In genomic region chr1:89588154-89588553, GRCm38 (mm10) we compare ENCODE assay signal across 33 mouse cellular contexts.
DNase-seq lines count a peak whose midpoint lies in the region; ATAC-seq and TF ChIP-seq lines count a peak whose summit lies in the region.
"Had no signal": no experiment of that assay in that cellular context is flagged by ENCODE, and none has a peak within 500 bp of the region (broad histone marks: within the 10 kb centered on the region; RNA-seq: fewer than 3 reads in every experiment).

No protein-coding gene starts in this region.

- intact Hi-C loops in left cerebral cortex, adult 2 months (cut with DNase I), result no loop called here
- intact Hi-C loops in left cerebral cortex, postnatal 4 days (cut with DNase I), result no loop called here

- H3K27me3 ChIP-seq in kidney, embryonic 14.5 days (ENCODE audit: control insufficient read depth, insufficient read depth, low read length), result no peaks in the 10 kb centered on the region
- H3K27me3 ChIP-seq: embryonic facial prominence, embryonic 13.5 days; forebrain, embryonic 15.5 days; heart, embryonic 12.5 days; hindbrain, embryonic 15.5 days; intestine, embryonic 15.5 days; midbrain, embryonic 12.5 days; neural tube, embryonic 13.5 days had no signal

- no peak for TF ChIP-seq POLR2A in cortical plate, adult 2 months (IDR thresholded peaks at IDR 0.05; ENCODE audit: extremely low read depth, insufficient read depth, low read length)

- H3K9ac ChIP-seq in kidney, embryonic 14.5 days (ENCODE audit: low read depth, low read length), result no peak overlapping the region
- H3K9ac ChIP-seq: embryonic facial prominence, embryonic 13.5 days; forebrain, embryonic 15.5 days; heart, embryonic 12.5 days; hindbrain, embryonic 15.5 days; intestine, embryonic 15.5 days; liver, embryonic 12.5 days; midbrain, embryonic 12.5 days; neural tube, embryonic 13.5 days had no signal

- ATAC-seq in kidney, embryonic 14.5 days (ENCODE audit: low FRiP score, low TSS enrichment), result no peak
- ATAC-seq: forebrain, embryonic 15.5 days; intestine, embryonic 15.5 days; liver, embryonic 12.5 days; lung, postnatal 0 days had no signal

- peak overlapping the region; percentile 79 for H3K27ac ChIP-seq in left cerebral cortex, adult 2 months
- 0 out of 2 replicates have a peak overlapping the region, but pooled peaks have one; percentile 42 for H3K27ac ChIP-seq in cortical plate, adult 2 months (ENCODE audit: insufficient read depth, low read length)
- no peak overlapping the region for H3K27ac ChIP-seq in kidney, embryonic 14.5 days (ENCODE audit: low read depth, low read length)
- H3K27ac ChIP-seq: embryonic facial prominence, embryonic 13.5 days; forebrain, embryonic 10.5 days; forebrain, embryonic 15.5 days; gastrocnemius, adult 2 months; heart, adult 2 months; hindbrain, embryonic 15.5 days; intestine, embryonic 15.5 days; kidney, postnatal 0 days; liver, embryonic 12.5 days; midbrain, embryonic 12.5 days; neural tube, embryonic 13.5 days had no signal

- no peak overlapping the region for H3K4me2 ChIP-seq in kidney, embryonic 14.5 days (replicated peaks; ENCODE audit: low read depth, low read length)
- H3K4me2 ChIP-seq: embryonic facial prominence, embryonic 13.5 days; forebrain, embryonic 15.5 days; hindbrain, embryonic 15.5 days; intestine, embryonic 15.5 days; liver, embryonic 12.5 days; midbrain, embryonic 12.5 days; neural tube, embryonic 13.5 days had no signal

- DNase-seq in frontal cortex, postnatal 36 days (ENCODE audit: low spot score in 2 of 2), result peak; percentile 54 to 65
- DNase-seq in frontal cortex, postnatal 10 days (ENCODE audit: low spot score in 2 of 2), result no peak
- peak in 1 of 2 experiments; percentile 35 for DNase-seq in left cerebral cortex, adult 2 months (ENCODE audit: extremely low spot score in 1 of 2, low spot score in 2 of 2)
- DNase-seq in left cerebral cortex, postnatal 4 days, result no peak
- peak; percentile 87 for DNase-seq in brain, adult 2 months (ENCODE audit: low read depth, low spot score)
- DNase-seq: adrenal gland, postnatal 25 days; B cell, adult 2 months; cerebellum, adult 18-20 months; cerebellum, postnatal 36 days; gastrocnemius, adult 2 months; heart, adult 2 months; heart, postnatal 4 days; kidney, adult 2 months; kidney, postnatal 4 days; lung, adult 18-20 months; lung, postnatal 4 days; spleen, adult 18-20 months; thymus, adult 18-20 months; thymus, postnatal 25 days had no signal

- no peaks in the 10 kb centered on the region; the same call in 1 of the 2 replicates for H3K36me3 ChIP-seq in kidney, embryonic 14.5 days (ENCODE audit: control insufficient read depth, insufficient read depth, low read length)
- H3K36me3 ChIP-seq: intestine, embryonic 15.5 days had no signal

- H3K4me1 ChIP-seq in cortical plate, adult 2 months (ENCODE audit: control insufficient read depth, insufficient read depth, low read length), result peaks cover 3% of the 10 kb centered on the region
- no peaks in the 10 kb centered on the region; the same call in 1 of the 2 replicates for H3K4me1 ChIP-seq in kidney, embryonic 14.5 days (ENCODE audit: control insufficient read depth, insufficient read depth, low read length)
- H3K4me1 ChIP-seq: intestine, embryonic 15.5 days; liver, embryonic 12.5 days; megakaryocyte, embryonic 14.5 days had no signal

- 81% methylated on average over 4 of the region's 4 CpGs for WGBS in kidney, embryonic 14.5 days

- no peaks in the 10 kb centered on the region; the same call in 1 of the 2 replicates for H3K9me3 ChIP-seq in kidney, embryonic 14.5 days (ENCODE audit: control insufficient read depth, low read length)
- H3K9me3 ChIP-seq: hindbrain, embryonic 15.5 days; intestine, embryonic 15.5 days; liver, embryonic 12.5 days had no signal

- no peak for TF ChIP-seq CTCF in left cerebral cortex, adult 2 months (IDR thresholded peaks at IDR 0.05)
- TF ChIP-seq CTCF in cortical plate, adult 2 months (IDR thresholded peaks at IDR 0.05; ENCODE audit: extremely low read depth, insufficient read depth, low read length), result no peak

- no peak overlapping the region for H3K4me3 ChIP-seq in left cerebral cortex, adult 2 months
- no peak overlapping the region for H3K4me3 ChIP-seq in cortical plate, adult 2 months (ENCODE audit: insufficient read depth, low read length)
- no peak overlapping the region for H3K4me3 ChIP-seq in kidney, embryonic 14.5 days (ENCODE audit: low read length)
- H3K4me3 ChIP-seq: embryonic facial prominence, embryonic 13.5 days; forebrain, embryonic 10.5 days; forebrain, embryonic 15.5 days; gastrocnemius, adult 2 months; heart, adult 2 months; heart, embryonic 12.5 days; hindbrain, embryonic 15.5 days; intestine, embryonic 15.5 days; liver, embryonic 12.5 days; megakaryocyte, embryonic 14.5 days; midbrain, embryonic 12.5 days; neural tube, embryonic 13.5 days had no signal

Comparison
In these comparisons a context has a peak if more than half of its experiments do, and no peak if none do; other contexts are left out.
1. DNase-seq: peak in frontal cortex, postnatal 36 days (2 of 2) and brain, adult 2 months (single experiment); none in frontal cortex, postnatal 10 days (0 of 2) and left cerebral cortex, postnatal 4 days (single experiment).